Mouse (Mus musculus) testis, postnatal 14 days (tissue): Measurements from ENCODE around the gene Idh1.

Experiments used
- DNase-seq: peaks from one replicate; pipeline ENCODE4 v3.0.0; 2021; ENCODE audit warnings: low spot score

The Idh1 gene

DNA sequence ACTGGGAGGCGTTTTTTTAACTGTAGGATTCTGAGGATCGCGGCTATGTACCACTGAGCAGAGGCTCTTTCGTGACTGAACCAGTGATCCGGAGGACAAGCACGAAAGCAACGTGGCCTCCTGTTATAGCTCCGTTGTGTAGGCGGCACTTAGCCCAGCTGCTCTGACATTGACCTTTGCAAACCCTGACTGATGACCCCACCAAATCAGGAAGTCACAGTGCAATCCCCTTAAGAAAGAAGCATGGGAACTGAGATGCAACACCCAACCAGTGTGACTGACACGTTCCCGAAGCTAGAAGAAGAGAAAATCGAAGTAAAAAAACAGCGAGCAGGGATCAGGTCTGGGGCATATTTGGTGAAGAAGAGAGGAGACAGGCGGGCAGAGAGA, 73.5 kb downstream of the Idh1 start:
- no peak for DNase-seq

DNA sequence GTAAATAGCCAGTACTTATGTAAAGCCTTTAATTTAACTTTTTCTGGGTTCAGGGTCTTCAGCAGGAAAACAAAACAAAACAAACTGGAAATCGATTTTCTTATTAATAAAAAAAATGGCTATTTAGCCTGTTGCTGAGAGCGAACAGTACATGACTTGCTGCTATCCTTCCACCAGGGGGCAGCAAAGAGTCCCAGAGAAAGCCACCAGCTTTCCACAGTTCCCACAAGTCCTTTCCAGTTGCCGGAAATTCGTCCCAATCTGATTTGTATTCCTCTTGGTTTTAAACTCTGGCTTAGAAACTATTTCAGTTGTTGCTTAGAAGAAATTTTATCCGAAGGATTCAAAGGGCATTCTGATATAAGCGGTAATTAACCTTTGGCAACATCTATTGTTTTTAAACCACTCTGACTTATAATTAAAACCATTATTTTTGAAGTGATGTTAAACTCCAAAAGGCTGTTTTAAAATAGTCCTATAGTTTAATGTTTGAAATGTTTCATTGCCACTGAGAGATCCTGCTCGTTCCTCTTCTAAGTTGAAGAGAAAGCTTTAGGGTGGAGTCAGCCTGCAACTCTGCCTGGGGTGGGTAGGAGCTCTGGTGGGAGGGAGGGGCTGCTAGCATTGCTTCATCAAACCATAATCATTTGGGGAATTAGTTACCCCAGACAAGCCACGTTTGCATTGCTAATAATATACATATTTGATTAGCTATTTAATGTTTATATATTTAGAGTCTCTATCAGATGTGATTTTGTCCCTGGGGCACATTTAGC, 74.1 kb downstream of the Idh1 start:
- peak; percentile 52 for DNase-seq

DNA sequence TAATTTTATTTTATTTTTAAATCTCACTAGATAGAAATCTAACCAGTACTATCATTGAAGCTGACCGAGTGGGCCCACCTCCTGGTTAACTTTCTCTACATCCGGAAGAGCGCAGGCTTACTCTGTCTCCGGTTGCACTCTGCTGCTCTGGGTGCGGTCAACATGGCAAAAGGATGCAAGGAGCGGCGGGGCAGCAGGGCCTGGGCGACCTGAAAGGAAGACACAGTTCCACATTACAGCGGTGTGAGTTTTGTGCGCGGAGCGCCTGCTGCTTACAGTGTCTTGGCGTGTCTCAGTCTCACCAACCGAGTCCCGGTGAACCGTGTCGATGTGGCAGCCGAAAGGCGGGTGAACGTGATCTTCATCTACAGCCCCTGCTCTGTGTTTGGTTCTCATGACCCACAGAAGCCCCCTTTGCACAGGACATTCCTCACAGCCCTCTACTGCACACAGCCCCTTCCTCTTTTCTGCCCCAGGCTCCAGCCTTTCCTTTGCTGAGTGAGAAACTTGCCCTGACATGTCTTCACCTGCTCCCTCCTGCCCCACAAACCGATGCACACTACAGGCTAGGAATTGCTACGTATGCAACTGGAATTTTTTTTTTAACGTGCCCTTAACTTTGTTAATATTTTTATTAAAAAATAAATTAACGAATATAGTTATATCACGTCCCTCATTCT, 76.4 kb downstream of the Idh1 start:
- no peak for DNase-seq

DNA sequence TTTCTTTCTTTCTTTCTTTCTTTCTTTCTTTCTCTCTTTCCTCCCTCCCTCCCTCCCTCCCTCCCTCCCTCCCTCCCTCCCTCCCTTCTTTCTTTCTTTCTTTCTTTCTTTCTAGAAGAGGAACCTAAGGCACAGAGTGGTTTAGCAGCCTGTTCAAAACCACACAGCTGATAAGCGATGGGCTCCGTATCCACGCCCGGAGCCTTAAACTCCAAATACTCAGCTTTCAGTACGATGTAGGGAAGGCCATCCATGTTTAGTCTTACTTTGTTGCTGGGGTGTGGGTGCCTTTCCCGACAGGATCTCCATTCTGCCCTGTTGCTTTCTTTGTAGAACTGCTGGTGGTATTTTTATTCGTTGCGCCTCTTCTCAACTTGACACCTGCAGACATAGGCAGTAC, 77.1 kb downstream of the Idh1 start:
- no peak for DNase-seq
